Mouse (Mus musculus) CD4-positive, CD25-positive, alpha-beta regulatory T cell, adult 2 months (primary cell): Measurements from ENCODE around the gene Acvrl1.

Experiments used
- DNase-seq: peaks from one replicate; pipeline ENCODE4 v3.0.0-alpha.2; 2012; ENCODE audit warnings: low read depth, low spot score

The Acvrl1 gene

DNA sequence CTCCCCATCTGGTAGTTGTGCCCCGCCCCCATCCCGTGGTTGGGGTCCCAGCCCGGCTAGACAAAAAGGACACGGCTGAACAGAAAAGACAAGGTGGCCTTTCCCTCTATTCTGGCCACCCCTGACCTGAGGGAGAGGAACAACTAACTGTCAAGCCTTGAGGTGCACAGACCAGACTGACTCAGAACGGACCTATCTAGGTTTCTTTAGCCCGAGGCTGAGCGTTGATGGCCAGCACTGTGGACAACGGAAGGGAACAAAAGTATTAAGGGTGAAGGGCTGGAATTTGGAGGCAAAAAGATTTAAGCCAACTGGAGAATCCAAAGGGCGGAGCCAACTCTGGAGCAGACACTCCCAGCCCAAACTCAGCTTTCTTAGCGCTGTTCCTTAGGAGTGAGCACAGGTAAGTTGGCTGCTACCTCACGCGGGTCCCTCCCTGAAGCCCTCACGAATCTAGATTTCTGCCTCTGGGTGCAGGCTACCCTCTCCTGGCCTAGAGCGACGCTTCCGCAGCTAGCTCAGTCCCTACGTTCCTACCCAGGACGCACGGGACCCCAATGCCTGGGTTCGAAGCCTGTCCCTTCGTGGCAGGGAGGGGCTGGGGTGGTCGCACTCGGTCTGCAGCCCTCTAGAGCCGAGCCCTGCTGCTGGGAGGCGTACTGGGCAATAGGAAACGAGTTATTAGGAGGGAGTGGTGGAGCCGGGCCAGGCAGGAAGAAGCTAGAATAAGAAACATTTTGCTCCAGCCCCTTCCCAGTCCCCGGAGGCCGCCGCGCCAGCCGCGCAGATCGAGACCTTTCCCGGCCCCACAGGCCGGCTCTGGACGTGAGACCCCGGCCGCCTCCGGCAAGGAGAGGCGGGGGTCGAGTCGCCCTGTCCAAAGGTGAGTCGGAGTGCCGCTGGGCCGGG, at the start of gene Acvrl1:
Acvrl1 (plus strand) TSS at position 342 of the 909 bp plus-strand sequence.
- no peak for DNase-seq

- DNase-seq, result peak; percentile 18
These were observed 49.6 kb upstream of the Acvrl1 start for GRCm38 (mm10) chr15:101078731-101079156.

DNA sequence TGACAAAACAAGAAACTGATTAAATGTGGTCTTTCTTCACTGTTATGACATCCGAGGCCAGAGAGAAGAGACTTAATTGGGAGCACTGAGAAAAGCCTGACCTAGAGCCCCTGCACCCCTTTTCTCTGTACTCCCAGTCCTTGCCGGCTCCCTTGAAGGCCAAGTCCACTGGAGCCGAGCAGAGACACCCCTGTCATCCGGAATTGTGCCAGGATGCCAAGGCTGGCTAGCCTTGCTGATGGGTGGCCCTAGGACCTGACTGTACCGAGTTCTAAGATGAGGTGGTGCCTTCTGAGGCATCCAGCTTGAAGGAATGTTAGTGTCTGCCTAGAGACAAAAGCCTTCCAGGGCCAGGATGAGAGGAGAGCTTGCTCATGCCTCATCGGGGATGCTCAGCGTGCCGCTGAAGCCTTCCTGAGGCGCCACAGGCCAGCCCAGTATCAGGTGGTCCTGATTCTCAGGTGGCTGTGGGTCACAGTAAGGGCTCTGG, 48.2 kb upstream of the Acvrl1 start:
- DNase-seq, result no peak

DNA sequence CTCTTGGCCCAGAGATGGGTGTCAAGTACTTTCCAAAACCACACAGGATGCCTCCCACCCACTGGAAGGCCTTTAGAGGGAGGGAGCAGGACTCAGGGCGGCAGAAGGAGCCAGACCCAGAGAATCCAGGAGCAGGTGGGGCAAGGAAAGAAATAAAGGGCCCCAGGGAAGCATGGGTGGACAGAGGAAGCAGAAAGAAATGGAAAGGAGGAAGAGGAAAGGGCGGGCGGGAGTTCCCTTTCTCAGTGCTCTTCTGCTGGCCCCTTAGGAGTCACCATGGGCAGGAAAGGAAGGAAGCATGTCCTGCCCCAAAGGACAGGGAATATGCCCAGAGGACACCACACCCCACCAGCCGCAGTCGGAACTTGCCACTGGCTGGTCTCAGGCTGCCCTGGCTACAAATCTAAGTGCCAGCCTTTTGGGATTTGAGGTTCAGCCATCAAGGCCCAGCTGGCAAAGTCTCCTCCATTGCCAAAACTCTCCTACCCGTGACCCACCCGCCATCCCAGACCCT, 47.2 kb upstream of the Acvrl1 start:
- no peak for DNase-seq

- DNase-seq, result no peak
These were observed 46.1 kb upstream of the Acvrl1 start for GRCm38 (mm10) chr15:101082236-101082635.

GRCm38 (mm10) chr15:101084499-101084898, 43.8 kb upstream of the Acvrl1 start:
- no peak for DNase-seq

GRCm38 (mm10) chr15:101086451-101086850, 41.9 kb upstream of the Acvrl1 start:
- DNase-seq, result no peak

DNA sequence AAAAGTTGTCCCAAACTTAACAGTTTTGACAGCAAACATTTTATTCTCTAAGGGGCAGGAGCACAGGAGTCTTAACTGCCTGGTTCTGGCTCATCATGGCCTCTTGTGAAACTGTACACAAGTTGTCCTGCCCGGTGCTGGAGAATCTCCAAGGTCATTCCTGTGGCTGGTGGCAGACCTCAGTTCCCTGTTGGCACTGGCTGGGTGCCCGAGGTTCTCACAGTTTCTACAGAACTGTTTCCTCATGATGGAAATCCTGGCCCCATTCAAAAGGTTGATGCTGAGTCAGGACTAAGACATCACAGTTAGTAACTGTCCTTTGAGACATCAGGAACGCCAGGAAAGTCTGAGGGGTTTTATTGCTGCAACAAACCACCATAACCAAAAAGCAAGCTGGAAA, 41.4 kb upstream of the Acvrl1 start:
- DNase-seq, result no peak

DNA sequence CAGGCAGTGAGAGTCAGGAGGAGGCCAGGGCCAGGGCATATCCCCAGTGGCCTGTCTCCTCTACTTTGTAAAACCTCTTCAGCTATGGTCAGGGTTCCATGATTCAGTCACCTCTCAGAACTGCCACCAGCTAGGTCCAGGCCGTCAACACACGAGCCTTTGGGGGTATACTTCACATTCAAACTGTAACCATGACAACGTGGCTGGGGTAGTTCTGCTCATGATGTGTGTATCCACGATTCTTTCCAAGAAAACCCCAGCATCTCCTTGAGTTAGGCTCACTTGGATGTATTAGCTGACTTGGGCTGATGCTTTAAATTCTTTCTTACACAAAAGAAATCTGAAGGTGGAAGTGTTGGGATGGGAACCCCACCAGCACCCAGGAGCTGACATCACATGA, 40.0 kb upstream of the Acvrl1 start:
- no peak for DNase-seq

- no peak for DNase-seq
These were observed 36.8 kb upstream of the Acvrl1 start for GRCm38 (mm10) chr15:101091551-101091950.

GRCm38 (mm10) chr15:101092121-101092828, 36.0 kb upstream of the Acvrl1 start:
- DNase-seq, result no peak

- no peak for DNase-seq
These were observed 35.3 kb upstream of the Acvrl1 start for GRCm38 (mm10) chr15:101092829-101093648.

DNA sequence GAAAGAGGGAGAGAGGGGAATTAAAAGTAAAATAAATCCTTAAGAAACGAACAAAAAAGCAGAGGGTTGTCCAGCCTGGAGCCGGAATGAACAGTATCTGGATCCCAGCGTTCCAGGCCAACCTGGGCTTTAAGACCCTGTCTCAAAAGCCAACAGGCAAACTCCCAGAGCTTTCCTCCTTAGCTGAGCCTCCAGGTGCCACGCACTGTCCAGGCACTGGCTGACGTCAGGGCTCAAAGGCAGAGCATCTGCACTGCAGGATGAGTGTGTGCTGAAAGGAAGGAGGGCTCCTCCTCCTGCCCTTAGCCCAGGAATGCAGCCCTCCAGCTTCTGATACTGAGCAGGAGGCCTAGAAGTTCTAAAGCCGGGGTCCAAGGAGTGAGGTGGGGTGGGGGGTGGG, 34.3 kb upstream of the Acvrl1 start:
- DNase-seq, result no peak

GRCm38 (mm10) chr15:101094979-101095378, 33.3 kb upstream of the Acvrl1 start:
- no peak for DNase-seq

DNA sequence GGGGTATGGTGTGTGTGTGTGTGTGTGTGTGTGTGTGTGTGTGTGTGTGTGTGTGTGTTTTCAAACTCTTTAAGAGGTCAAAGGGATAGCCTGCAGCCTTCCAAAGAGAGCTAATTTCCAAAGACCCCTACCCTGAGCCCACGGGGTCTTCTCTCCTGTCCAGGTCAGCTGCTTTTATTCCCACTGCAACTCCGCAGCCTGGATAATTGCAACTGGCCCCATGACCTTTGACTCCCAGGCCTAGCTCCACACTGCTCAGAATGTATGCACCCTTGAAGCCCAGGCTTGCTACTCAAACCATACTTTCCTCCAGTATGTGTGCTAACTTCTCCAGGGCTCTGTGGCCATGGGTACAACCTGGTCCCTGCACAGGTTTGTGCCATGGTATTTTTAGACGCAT, 32.9 kb upstream of the Acvrl1 start:
- no peak for DNase-seq

- DNase-seq, result no peak
These were observed 30.2 kb upstream of the Acvrl1 start for GRCm38 (mm10) chr15:101097985-101098651.

DNA sequence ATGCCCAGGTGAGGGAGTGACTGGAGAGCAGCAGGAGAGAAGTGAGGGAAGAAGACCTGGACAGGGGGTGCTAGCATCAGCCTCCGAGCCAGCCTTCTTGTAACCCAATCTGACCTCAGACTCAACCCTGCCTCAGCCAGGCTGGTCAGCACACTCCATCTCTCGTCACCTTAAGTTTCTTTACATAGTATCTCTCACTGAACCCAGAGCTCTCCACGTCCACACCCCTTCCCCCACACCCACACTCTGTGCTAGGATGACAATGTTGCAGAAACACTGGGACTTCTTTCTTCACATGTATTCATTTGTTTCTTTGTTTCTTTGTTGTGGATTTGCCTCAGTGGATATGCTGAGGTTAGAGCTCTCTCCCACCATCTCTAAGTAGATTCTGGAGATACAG, 27.3 kb upstream of the Acvrl1 start:
- no peak for DNase-seq

GRCm38 (mm10) chr15:101103605-101104304, 24.6 kb upstream of the Acvrl1 start:
- DNase-seq, result no peak

DNA sequence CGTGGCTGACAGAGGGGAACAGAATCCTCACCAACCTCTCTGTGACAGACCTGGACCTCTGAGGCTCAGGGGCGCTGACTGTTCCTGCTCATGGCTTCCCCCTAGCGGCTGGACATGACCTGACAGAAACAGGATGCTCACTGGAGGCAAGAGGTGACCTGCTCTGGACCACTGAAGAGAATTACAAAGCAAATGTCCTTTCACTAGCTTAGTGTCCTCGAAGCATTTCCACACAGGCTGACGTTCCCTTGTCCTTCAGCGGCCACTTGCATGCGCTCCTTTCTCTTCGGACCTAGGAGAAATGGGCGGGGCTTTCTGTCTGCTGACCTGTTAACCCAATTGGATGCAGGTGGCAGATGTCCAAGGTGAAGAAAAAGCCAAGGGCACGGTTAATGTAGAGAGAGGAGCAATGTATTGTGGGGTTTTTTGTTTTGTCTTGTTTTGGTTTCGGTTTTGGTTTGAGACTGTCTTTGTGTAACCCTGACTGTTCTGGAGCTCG, 22.8 kb upstream of the Acvrl1 start:
- peak; percentile 85 for DNase-seq

GRCm38 (mm10) chr15:101106011-101106410, 22.3 kb upstream of the Acvrl1 start:
- DNase-seq, result peak; percentile 33
